Mouse (Mus musculus) midbrain, postnatal 0 days (tissue): ENCODE measurements around the gene Vmac. TPM values are rescaled to one million over a fixed set of nuclear protein-coding genes. Genes with fewer than 3 reads are reported as not detected.

Source experiments
- ATAC-seq: fragments of 200-750 bp; cut with Nextera tagmentation; 2 replicates; pipeline ENCODE4 v1.8.0; 2017; ENCODE audit warnings: moderate number of reproducible peaks, mild to moderate bottlenecking, moderate TSS enrichment, moderate library complexity; ENCODE audit not compliant: low FRiP score
- DNase-seq: peaks from one replicate; pipeline ENCODE4 v3.0.0-alpha.2; 2015; ENCODE audit warnings: low spot score
- H3K27ac ChIP-seq: fragments of 300-500 bp; sonication (generic); 2 replicates; pipeline ENCODE4 v1.5.1; 2014; ENCODE audit warnings: low read depth, mild to moderate bottlenecking, low read length, mixed read lengths
- H3K27me3 ChIP-seq: fragments of 300-500 bp; sonication (generic); 2 replicates; pipeline ENCODE4 v1.6.1; 2014; ENCODE audit warnings: low read length, control low read depth, mixed read lengths; ENCODE audit not compliant: insufficient read depth
- H3K36me3 ChIP-seq: fragments of 300-500 bp; sonication (generic); 2 replicates; pipeline ENCODE4 v1.6.1; 2014; ENCODE audit warnings: low read length, control low read depth, mixed read lengths; ENCODE audit not compliant: insufficient read depth
- H3K4me1 ChIP-seq: fragments of 300-500 bp; sonication (generic); 2 replicates; pipeline ENCODE4 v1.6.1; 2014; ENCODE audit warnings: mild to moderate bottlenecking, control low read depth, antibody characterized with exemption, low read length, mixed read lengths; ENCODE audit not compliant: insufficient read depth
- H3K4me2 ChIP-seq: fragments of 300-500 bp; sonication (generic); 2 replicates; pipeline ENCODE4 v1.6.1; 2014; ENCODE audit warnings: low read depth, mild to moderate bottlenecking, low read length, mixed read lengths; ENCODE audit not compliant: poor library complexity, severe bottlenecking
- H3K4me3 ChIP-seq: fragments of 300-500 bp; sonication (generic); 2 replicates; pipeline ENCODE4 v1.5.1; 2014; ENCODE audit warnings: low read depth, mild to moderate bottlenecking, low read length, moderate library complexity
- H3K9ac ChIP-seq: fragments of 300-500 bp; sonication (generic); replicated peaks from 2 replicates; pipeline ENCODE4 v1.6.1; 2014; ENCODE audit warnings: mild to moderate bottlenecking, low read length, moderate library complexity, mixed read lengths; ENCODE audit not compliant: poor library complexity, severe bottlenecking
- H3K9me3 ChIP-seq: fragments of 300-500 bp; sonication (generic); 2 replicates; pipeline ENCODE4 v1.6.1; 2016; ENCODE audit warnings: low read length, control low read depth
- CTCF ChIP-seq: IDR thresholded peaks from 2 replicates; pipeline ENCODE4 v1.5.1; 2016; ENCODE audit warnings: antibody characterized with exemption, mild to moderate bottlenecking
- WGBS: fragments of 180-500 bp; shearing (Covaris S2); extraction: QIAGEN DNeasy Blood & Tissue Kit; methylation state at CpG from one replicate; pipeline ENCODE4 v1.1.7; 2014; 5-methylcytosine and 5-hydroxymethylcytosine counted together
- polyA plus RNA-seq: library from polyadenylated mRNA; unstranded; fragments of >200 nt; fragmentation: Nextera tagmentation; extraction: Ambion mirVana; gene quantifications from 2 replicates; pipeline ENCODE4 v1.2.1, GENCODE M21; 2015
- total RNA-seq: library from RNA; depleted of rRNA; stranded (reverse); fragments of >200 nt; gene quantifications from 2 replicates; pipeline ENCODE4 v1.2.3, GENCODE M21; 2014; rRNA removed

The Vmac gene
- total RNA-seq: 32.3 and 36.9 TPM in 2 replicates
- 19.2 and 19.8 TPM in 2 replicates for polyA plus RNA-seq

DNA sequence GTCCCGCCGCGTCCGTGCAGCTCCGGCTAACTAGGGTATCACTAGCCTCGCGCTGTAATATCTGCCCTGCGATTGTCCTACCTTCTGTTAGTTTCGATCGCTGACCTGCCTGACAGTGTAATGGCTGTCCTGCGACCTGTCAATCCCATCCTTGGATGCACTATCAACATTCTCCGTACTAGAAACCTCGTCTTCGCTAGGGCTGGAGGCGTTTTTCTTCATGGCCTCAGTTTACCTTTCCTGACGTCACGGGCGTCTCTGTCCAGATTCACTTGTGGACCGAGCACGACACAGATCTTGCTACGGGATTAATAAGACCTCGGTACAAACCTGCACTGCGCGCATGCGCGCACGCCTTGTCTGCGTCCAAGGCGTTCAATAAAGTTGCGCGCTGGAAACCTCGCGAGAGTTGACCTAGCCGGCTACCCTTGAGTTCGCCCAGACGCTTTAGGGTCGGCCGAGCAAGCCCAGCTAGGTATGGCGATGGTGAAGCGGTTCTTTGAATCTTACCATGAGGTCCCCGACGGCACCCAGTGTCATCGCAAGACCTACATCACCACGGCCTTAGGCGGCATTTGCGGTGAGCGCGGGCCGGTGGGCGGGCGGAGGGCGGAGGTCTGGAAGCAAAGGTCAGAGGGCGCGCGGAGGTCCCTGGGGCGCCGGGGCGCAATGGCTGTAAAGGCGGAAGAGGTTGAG, at the start of gene Vmac, which contains the start of gene Ndufa11:
Vmac (minus strand) TSS at position 660 of the 696 bp plus-strand sequence.
Ndufa11 (plus strand) TSS at position 405 of the 696 bp plus-strand sequence.
- peak within 1 kb of the TSS; percentile 67 for H3K9ac ChIP-seq
- peak within 1 kb of the TSS; percentile 84 for H3K27ac ChIP-seq
- H3K4me3 ChIP-seq: peak within 1 kb of the TSS; percentile 60
- ATAC-seq (peak; percentile 83), DNase-seq (peak; percentile 99)
- H3K4me1 ChIP-seq: peaks cover 15% of the 10 kb centered on the region
- TF ChIP-seq CTCF: no peak
- H3K9me3 ChIP-seq: no peaks in the 10 kb centered on the region
- WGBS: under 1% methylated on average over 59 of the region's 59 CpGs
- no peaks in the 10 kb centered on the region for H3K27me3 ChIP-seq
- H3K4me2 ChIP-seq: peak within 1 kb of the TSS; percentile 62
- H3K36me3 ChIP-seq: peaks cover 14% of the 10 kb centered on the region

DNA sequence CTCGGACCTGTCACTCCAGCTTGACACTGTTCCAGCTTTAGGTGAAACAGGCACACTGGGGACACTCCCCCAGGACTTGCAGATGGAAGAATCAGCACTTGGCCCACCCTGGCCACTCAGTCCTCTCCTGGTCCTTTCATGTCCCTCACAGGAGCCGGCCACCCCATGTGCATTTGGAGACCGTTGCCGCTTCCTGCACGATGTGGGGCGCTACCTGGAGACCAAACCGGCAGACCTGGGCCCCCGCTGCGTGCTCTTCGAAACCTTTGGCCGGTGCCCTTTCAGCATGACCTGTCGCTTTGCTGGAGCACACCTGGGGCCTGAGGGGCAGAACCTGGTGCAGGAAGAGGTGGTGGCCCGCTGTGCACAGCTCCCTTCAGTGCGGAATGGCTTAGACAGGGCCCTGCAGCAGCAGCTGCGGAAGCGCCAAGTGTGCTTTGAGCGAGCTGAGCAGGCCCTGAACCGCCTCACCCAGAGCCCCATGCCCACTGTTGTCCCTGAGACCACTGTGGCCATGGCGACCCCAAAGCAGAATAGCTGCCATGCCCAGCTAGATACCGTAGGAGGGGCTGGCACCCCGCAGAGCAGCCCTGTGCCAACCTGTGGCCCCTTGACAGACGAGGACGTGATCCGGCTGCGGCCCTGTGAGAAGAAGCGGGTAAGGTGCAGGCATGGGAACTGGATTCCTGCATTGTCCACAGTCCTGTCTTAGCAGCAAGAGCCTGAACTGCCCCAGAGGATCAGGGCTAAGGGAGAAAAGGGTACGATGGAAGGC, 49.0 kb upstream of the Vmac start:
- Histone ChIP-seq H3K9ac (no peak overlapping the region), H3K27me3 (no peaks in the 10 kb centered on the region)

DNA sequence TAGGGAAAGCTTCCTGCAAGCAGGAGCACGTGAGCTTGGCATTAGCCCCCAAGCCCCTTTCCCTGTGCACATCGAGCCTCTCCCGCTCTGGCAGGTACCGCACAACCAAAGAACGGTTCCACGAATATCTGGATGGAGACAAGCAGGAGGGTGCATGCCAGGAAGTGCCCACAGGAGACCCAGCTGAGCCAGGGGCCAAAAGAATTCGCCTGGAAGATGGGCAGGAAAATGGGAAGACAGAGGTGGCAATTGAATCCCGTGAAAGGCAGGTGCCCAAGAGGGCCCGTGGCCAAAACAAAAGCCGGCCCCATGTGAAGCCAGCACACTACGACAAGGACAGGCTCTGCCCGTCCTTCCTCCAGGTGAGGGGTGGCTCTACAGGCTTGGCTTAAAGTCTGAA, 47.6 kb upstream of the Vmac start:
- Histone ChIP-seq H3K4me1 (peaks cover 15% of the 10 kb centered on the region), H3K27ac (peak overlapping the region; percentile 96; the same call in 1 of the 2 replicates), H3K4me2 (peak overlapping the region; percentile 73), H3K9me3 (no peaks in the 10 kb centered on the region), H3K9ac (peak overlapping the region; percentile 82), H3K27me3 (no peaks in the 10 kb centered on the region), H3K36me3 (peaks cover 37% of the 10 kb centered on the region), H3K4me3 (peak overlapping the region; percentile 63)
- 63% methylated on average over 12 of the region's 12 CpGs for WGBS
- no peak for DNase-seq
- TF ChIP-seq CTCF: no peak
- ATAC-seq: no peak

More for the DNA sequence above, 49.0 kb upstream of the Vmac start:
- Histone ChIP-seq H3K9me3 (no peaks in the 10 kb centered on the region), H3K4me1 (peaks cover 13% of the 10 kb centered on the region), H3K27ac (no peak overlapping the region), H3K36me3 (peaks cover 43% of the 10 kb centered on the region), H3K4me3 (no peak overlapping the region), H3K4me2 (no peak overlapping the region)
- no peak for ATAC-seq
- 92% methylated on average over 27 of the region's 27 CpGs for WGBS
- no peak for DNase-seq
- no peak for TF ChIP-seq CTCF

GRCm38 (mm10) chr17:56764474-56765354, 46.9 kb upstream of the Vmac start, which contains the start of gene Dus3l:
TSS of gene Dus3l (plus strand) at chr17:56764757.
- peak within 1 kb of the TSS; percentile 82 for H3K9ac ChIP-seq
- H3K27ac ChIP-seq: peak within 1 kb of the TSS; percentile 96
- H3K36me3 ChIP-seq: peaks cover 30% of the 10 kb centered on the region
- DNase-seq: peak; percentile 96
- peak within 1 kb of the TSS; percentile 63 for H3K4me3 ChIP-seq
- WGBS: 2% methylated on average over 56 of the region's 58 CpGs
- 0 out of 2 replicates have a peak, but pooled peaks cover 3% of the 10 kb centered on the region for H3K27me3 ChIP-seq
- no peaks in the 10 kb centered on the region for H3K9me3 ChIP-seq
- no peak for TF ChIP-seq CTCF
- H3K4me1 ChIP-seq: peaks cover 15% of the 10 kb centered on the region
- peak within 1 kb of the TSS; percentile 73 for H3K4me2 ChIP-seq
- ATAC-seq: peak; percentile 87

- Histone ChIP-seq H3K36me3 (peaks cover 20% of the 10 kb centered on the region), H3K27ac (no peak overlapping the region; the same call in 1 of the 2 replicates), H3K4me1 (peaks cover 15% of the 10 kb centered on the region), H3K4me3 (peak overlapping the region; percentile 63; the same call in 1 of the 2 replicates), H3K27me3 (0 out of 2 replicates have a peak, but pooled peaks cover 3% of the 10 kb centered on the region), H3K4me2 (peak overlapping the region; percentile 73; the same call in 1 of the 2 replicates), H3K9ac (no peak overlapping the region), H3K9me3 (no peaks in the 10 kb centered on the region)
- TF ChIP-seq CTCF: no peak
- WGBS: 77% methylated on average over 8 of the region's 8 CpGs
- DNase-seq: no peak
- ATAC-seq: no peak
Measured at GRCm38 (mm10) chr17:56763741-56764250, 46.0 kb upstream of the Vmac start.
